Comparison of ENCODE assay signal across 16 mouse cellular contexts in the genomic region with DNA sequence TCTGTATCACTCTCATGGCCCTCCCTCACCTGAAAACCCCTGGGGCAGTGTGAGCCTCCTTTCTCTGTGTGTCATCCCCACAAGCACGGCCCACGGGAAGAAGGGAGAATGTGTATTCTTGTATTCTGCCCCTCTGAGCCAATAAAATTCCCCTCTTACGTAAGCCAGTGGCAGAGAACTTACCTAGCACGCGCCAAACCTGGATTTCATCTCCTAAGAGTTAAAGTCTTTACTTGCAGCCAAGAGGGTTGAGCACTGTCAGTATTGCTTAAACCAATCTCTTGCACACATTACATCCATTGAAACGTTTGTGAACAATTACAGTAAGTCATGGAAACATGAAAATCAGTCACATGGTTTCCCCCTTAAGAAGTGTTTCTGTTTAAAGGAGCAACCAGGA. TPM values are rescaled to one million over a fixed set of nuclear protein-coding genes. Genes with fewer than 3 reads are reported as not detected.
A peak's percentile ranks its signal among the peaks of the same experiment; 100 is the strongest.
DNase-seq lines count a peak whose midpoint lies in the region.
"Had no signal": no experiment of that assay in that cellular context is flagged by ENCODE, and none has a peak within 500 bp of the region (broad histone marks: within the 10 kb centered on the region; RNA-seq: fewer than 3 reads in every experiment).

No protein-coding gene starts in this region.

- peak; percentile 14 for DNase-seq in adrenal gland, postnatal 10 days
- no peak for DNase-seq in adrenal gland, adult 18-20 months (ENCODE audit: low spot score in 2 of 2)
- peak; percentile 37 for DNase-seq in NIH3T3 (ENCODE audit: low read depth)
- DNase-seq in gonadal fat pad, adult 2 months (ENCODE audit: low read depth) = peak; percentile 49
- DNase-seq in thymus, postnatal 25 days = no peak
- DNase-seq in c-Kit-positive CD71-positive TER-119-positive erythroid progenitor cells, embryonic 14.5 days (ENCODE audit: low spot score) = no peak
- DNase-seq: adrenal gland, adult 8-10 months; adrenal gland, postnatal 25 days; B cell, adult 2 months; cerebellum, adult 11-12 months; cerebellum, adult 2 months; cerebellum, adult 9-10 months; cerebellum, postnatal 10 days; cerebellum, postnatal 25 days; embryo, embryonic 11 days; forebrain, postnatal 0 days had no signal

RNA-seq across cellular contexts. Expression of gene Rapgef2, which starts 19.3 kb away (rescaled TPM):
- total RNA-seq in adrenal gland, postnatal 10 days (2021) = 10 to 100 TPM; 25.2 to 30.4 TPM
- 10 to 100 TPM; 21.9 to 22.5 TPM for total RNA-seq in adrenal gland, adult 18-20 months (2021)
- 9.5 and 10.5 TPM in 2 replicates for polyA plus RNA-seq in gonadal fat pad, adult 2 months (2012; rRNA removed)

Comparison
In these comparisons a context has a peak if more than half of its experiments do, and no peak if none do; other contexts are left out.
1. DNase-seq: peak in adrenal gland, postnatal 10 days (single experiment), NIH3T3 (single experiment) and gonadal fat pad, adult 2 months (single experiment); none in adrenal gland, adult 18-20 months (0 of 2), thymus, postnatal 25 days (single experiment) and c-Kit-positive CD71-positive TER-119-positive erythroid progenitor cells, embryonic 14.5 days (single experiment).